Mouse (Mus musculus) MEL (cell line): ENCODE data around the gene Ppfibp2.

Experiments used
- CTCF ChIP-seq, 3 experiments: IDR thresholded peaks in 2 of 3; conservative IDR thresholded peaks in 1 of 3; 2 replicates each; pipeline ENCODE4 v1.5.1; 2011 to 2012; ENCODE audit warnings: low read length in 3 of 3, low read depth in 2 of 3, mild to moderate bottlenecking in 2 of 3, improper control_type of control experiment in 1 of 3, inconsistent platforms in 1 of 3, mixed read lengths in 1 of 3, moderate library complexity in 1 of 3; ENCODE audit not compliant: control insufficient read depth in 1 of 3, insufficient read depth in 1 of 3, poor library complexity in 1 of 3, severe bottlenecking in 1 of 3
- EP300 ChIP-seq, 2 experiments: IDR thresholded peaks; 2 replicates each; pipeline ENCODE4 v1.6.1; 2011; ENCODE audit warnings: improper control_type of control experiment in 2 of 2, low read length in 2 of 2, low read depth in 1 of 2, mild to moderate bottlenecking in 1 of 2
- HCFC1 ChIP-seq: IDR thresholded peaks from 2 replicates; pipeline ENCODE4 v1.6.1; 2012; ENCODE audit warnings: low read depth, mild to moderate bottlenecking, inconsistent platforms, low read length, improper control_type of control experiment, moderate library complexity
- POLR2AphosphoS5 ChIP-seq: IDR thresholded peaks from 2 replicates; pipeline ENCODE4 v1.6.1; 2012; ENCODE audit warnings: low read depth, borderline replicate concordance, mild to moderate bottlenecking, inconsistent platforms, low read length, moderate library complexity, mixed read lengths
- TAL1 ChIP-seq: IDR thresholded peaks from 2 replicates; pipeline ENCODE4 v1.6.1; 2012; ENCODE audit warnings: mild to moderate bottlenecking, inconsistent platforms, low read length, moderate library complexity, mixed read lengths
- TBP ChIP-seq: IDR thresholded peaks from 2 replicates; pipeline ENCODE4 v1.8.0; 2011; ENCODE audit warnings: low read depth, low read length, improper control_type of control experiment

- no peak for TF ChIP-seq CTCF (IDR thresholded peaks at IDR 0.05 in 2 of 3, conservative IDR thresholded peaks at IDR 0.05 in 1 of 3; ENCODE audit: control insufficient read depth in 1 of 3, insufficient read depth in 1 of 3, low read depth in 2 of 3, low read length in 3 of 3, poor library complexity in 1 of 3, severe bottlenecking in 1 of 3)
- TF ChIP-seq TBP: no peak
- no peak for TF ChIP-seq TAL1
- TF ChIP-seq POLR2AphosphoS5: no peak
- no peak for TF ChIP-seq EP300 (IDR thresholded peaks at IDR 0.05; ENCODE audit: low read depth in 1 of 2, low read length in 2 of 2)
- no peak for TF ChIP-seq HCFC1
These were observed 29.4 kb downstream of the Ppfibp2 start for GRCm38 (mm10) chr7:107624432-107624831.
